Mouse (Mus musculus) limb, embryonic 15.5 days (tissue): ENCODE data around the gene Gm7534. TPM values are rescaled to one million over a fixed set of nuclear protein-coding genes. Genes with fewer than 3 reads are reported as not detected.
A peak's percentile ranks its signal among the peaks of the same experiment; 100 is the strongest.

Experiments used
- ATAC-seq: fragments of 200-750 bp; cut with Nextera tagmentation; 2 replicates; pipeline ENCODE4 v1.8.0; 2017; ENCODE audit warnings: low read depth, moderate TSS enrichment; ENCODE audit not compliant: insufficient number of reproducible peaks, low FRiP score, low TSS enrichment
- H3K27ac ChIP-seq: fragments of 300-500 bp; sonication (generic); 2 replicates; pipeline ENCODE4 v1.5.1; 2015; ENCODE audit warnings: moderate library complexity, mild to moderate bottlenecking, inconsistent platforms
- H3K27me3 ChIP-seq: fragments of 300-500 bp; sonication (generic); 2 replicates; pipeline ENCODE4 v1.6.1; 2015; ENCODE audit warnings: inconsistent platforms
- H3K36me3 ChIP-seq: fragments of 300-500 bp; sonication (generic); 2 replicates; pipeline ENCODE4 v1.6.1; 2015; ENCODE audit warnings: inconsistent platforms
- H3K4me1 ChIP-seq: fragments of 300-500 bp; sonication (generic); 2 replicates; pipeline ENCODE4 v1.6.1; 2015; ENCODE audit warnings: inconsistent platforms
- H3K4me2 ChIP-seq: fragments of 300-500 bp; sonication (generic); 2 replicates; pipeline ENCODE4 v1.6.1; 2015; ENCODE audit warnings: mild to moderate bottlenecking, inconsistent platforms
- H3K4me3 ChIP-seq: fragments of 300-500 bp; sonication (generic); 2 replicates; pipeline ENCODE4 v1.5.1; 2015; ENCODE audit warnings: mild to moderate bottlenecking, inconsistent platforms
- H3K9ac ChIP-seq: fragments of 300-500 bp; sonication (generic); 2 replicates; pipeline ENCODE4 v1.6.1; 2015; ENCODE audit warnings: inconsistent platforms
- H3K9me3 ChIP-seq: fragments of 300-500 bp; sonication (generic); 2 replicates; pipeline ENCODE4 v1.6.1; 2016; ENCODE audit warnings: inconsistent platforms
- WGBS: fragments of 180-500 bp; shearing (Covaris S2); methylation state at CpG from one replicate; pipeline ENCODE4 v1.1.7; 2015; 5-methylcytosine and 5-hydroxymethylcytosine counted together
- polyA plus RNA-seq: library from polyadenylated mRNA; unstranded; fragments of >200 nt; fragmentation: Nextera tagmentation; extraction: Ambion mirVana; gene quantifications from 2 replicates; pipeline ENCODE4 v1.2.1, GENCODE M21; 2015

The Gm7534 gene
- not detected in 2 replicates for polyA plus RNA-seq

DNA sequence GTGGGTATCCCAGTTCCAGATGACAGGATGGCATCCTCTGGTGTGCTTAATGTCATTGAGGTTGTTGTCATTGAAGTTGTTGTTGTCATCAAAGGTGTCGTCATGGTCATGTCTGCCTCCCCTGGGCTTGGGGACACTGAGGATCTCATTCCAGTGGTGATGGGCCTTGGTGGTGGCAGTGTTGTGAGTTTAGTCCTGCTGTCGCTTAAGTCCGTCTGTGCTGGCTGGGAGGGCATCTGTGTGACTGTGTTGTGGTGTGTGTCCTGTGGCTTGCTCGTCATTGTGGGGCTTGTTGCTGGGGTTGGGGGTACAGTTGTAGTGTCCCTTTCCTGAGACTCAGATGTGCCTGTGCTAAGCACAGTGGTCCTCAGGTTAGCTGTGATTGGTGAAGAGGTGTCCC lies at the start of gene Gm7534:
Gene Gm7534, minus strand, starts transcription at position 101 of the 400 bp plus-strand sequence.
- ATAC-seq, result no peak
- no peaks in the 10 kb centered on the region for H3K4me1 ChIP-seq
- H3K4me3 ChIP-seq, result no peak within 1 kb of the TSS
- 87% methylated on average over 4 of the region's 4 CpGs for WGBS
- H3K4me2 ChIP-seq, result no peak within 1 kb of the TSS
- H3K9me3 ChIP-seq, result no peaks in the 10 kb centered on the region
- H3K36me3 ChIP-seq, result no peaks in the 10 kb centered on the region
- no peak within 1 kb of the TSS for H3K9ac ChIP-seq
- no peak within 1 kb of the TSS for H3K27ac ChIP-seq
- no peaks in the 10 kb centered on the region for H3K27me3 ChIP-seq

DNA sequence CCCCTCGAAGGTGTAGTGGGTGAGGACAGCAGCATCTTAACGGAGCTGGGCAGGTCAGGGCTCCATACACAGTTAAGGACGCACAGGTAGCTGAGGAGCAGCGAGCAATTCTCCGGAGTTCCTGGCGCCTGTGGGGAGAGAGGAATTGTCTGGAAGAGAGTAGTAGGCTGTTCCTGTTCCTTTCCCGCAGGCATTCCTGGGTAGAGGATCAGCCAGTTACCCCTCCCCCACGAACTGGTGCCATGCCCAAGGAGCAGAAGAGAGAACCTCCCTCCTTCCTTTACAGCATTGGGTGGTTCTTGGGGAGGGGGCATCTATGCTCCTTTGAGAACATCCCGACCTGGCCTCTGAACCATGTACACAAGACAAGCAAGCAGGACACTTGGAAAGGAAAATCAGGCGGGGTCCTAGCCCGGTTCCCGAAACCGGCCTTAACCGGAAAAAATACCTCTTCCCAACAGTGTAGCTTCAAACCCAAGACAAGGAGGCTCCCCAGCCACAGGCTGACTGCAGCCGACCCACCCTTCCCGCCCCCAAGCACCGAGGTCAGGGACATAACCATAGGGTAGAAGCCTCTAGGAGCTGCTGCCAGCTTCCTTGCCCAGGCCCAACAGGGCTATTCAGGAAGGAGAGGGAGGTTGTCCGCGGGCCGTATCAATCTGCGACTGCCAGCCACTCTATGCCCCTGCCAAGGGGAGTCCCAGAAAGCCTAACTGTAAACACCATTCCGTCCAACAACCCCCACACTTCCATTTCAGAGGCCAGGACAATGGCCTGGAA lies 49.5 kb upstream of the Gm7534 start:
- no peak overlapping the region for H3K9ac ChIP-seq
- H3K9me3 ChIP-seq, result no peaks in the 10 kb centered on the region
- 12% methylated on average over 22 of the region's 22 CpGs for WGBS
- no peak overlapping the region for H3K27ac ChIP-seq
- peak overlapping the region; percentile 96 for H3K4me2 ChIP-seq
- H3K36me3 ChIP-seq, result no peaks in the 10 kb centered on the region
- ATAC-seq, result no peak
- peaks cover 90% of the 10 kb centered on the region for H3K27me3 ChIP-seq
- H3K4me3 ChIP-seq, result peak overlapping the region; percentile 52
- H3K4me1 ChIP-seq, result peaks cover 60% of the 10 kb centered on the region

DNA sequence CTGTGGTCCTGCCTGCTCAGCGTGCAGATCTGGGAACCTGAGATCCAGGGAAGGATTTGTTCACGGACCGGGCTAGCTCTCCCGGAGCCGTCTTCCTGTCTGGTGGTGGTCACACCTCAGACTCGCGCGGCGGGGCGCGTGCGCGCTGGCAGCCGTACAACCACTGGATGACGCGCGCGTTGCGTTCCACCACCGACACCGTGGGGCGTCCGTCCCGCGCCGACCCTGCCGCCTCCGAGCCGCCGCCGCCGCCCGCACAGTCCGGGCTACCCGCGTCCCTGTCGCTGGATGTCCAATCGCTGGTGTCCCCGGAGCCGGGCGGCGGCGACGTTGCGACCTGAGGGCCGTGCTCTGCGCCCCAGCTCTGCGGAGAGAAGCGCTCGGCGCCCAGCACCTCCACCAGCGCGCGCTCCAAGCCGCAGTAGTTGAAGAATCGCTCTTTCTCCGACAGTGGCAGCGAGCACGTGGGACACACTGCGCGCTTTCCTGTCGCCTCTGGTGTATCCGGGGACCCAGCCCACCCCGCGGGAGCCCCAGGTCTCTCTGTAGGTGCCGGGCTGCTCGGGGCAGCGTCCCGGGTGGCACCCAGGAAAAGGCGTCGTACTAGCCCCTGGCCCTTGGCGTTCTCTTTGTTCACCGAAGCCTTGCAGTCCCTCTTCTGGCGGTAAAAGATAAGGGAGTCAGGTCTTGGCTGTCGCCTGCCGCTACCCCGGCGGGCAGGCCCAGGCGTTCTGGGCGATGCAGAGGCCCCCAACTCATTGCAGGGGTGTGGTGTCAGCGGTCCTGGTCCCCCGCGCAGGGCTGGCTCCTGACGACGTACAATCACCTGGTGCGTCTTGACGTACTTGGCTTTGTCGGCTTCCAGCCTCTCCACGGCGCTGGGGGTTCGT lies 48.7 kb upstream of the Gm7534 start:
- WGBS, result under 1% methylated on average over 91 of the region's 91 CpGs
- no peaks in the 10 kb centered on the region for H3K36me3 ChIP-seq
- H3K27me3 ChIP-seq, result peaks cover 95% of the 10 kb centered on the region
- H3K4me3 ChIP-seq, result peak overlapping the region; percentile 52
- H3K9ac ChIP-seq, result peak overlapping the region; percentile 37; the same call in 1 of the 2 replicates
- H3K9me3 ChIP-seq, result no peaks in the 10 kb centered on the region
- H3K4me2 ChIP-seq, result peak overlapping the region; percentile 96
- H3K4me1 ChIP-seq, result peaks cover 56% of the 10 kb centered on the region
- ATAC-seq, result peak; percentile 11; the same call in 1 of the 2 replicates
- no peak overlapping the region for H3K27ac ChIP-seq

DNA sequence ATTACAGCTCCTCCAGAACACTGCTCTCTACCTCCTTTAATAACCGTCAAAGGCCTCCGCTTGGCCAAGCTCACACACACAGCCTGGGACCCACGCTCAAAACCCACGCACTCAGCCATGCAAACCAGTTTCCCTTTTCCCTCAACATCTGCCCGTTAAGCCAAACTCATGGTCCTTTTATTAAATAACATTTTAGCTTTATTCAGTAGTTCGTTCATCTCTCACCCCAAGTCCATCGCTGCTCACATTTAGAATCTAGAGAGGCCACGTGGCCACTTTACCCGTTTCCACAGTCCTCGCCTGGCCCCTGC lies 48.1 kb upstream of the Gm7534 start:
- Histone ChIP-seq H3K4me3 (peak overlapping the region; percentile 52), H3K4me1 (peaks cover 55% of the 10 kb centered on the region), H3K9ac (0 out of 2 replicates have a peak overlapping the region, but pooled peaks have one; percentile 37), H3K27me3 (peaks cover 95% of the 10 kb centered on the region), H3K9me3 (no peaks in the 10 kb centered on the region), H3K27ac (no peak overlapping the region), H3K4me2 (peak overlapping the region; percentile 96), H3K36me3 (no peaks in the 10 kb centered on the region)
- ATAC-seq, result no peak
- 13% methylated on average over 10 of the region's 10 CpGs for WGBS

DNA sequence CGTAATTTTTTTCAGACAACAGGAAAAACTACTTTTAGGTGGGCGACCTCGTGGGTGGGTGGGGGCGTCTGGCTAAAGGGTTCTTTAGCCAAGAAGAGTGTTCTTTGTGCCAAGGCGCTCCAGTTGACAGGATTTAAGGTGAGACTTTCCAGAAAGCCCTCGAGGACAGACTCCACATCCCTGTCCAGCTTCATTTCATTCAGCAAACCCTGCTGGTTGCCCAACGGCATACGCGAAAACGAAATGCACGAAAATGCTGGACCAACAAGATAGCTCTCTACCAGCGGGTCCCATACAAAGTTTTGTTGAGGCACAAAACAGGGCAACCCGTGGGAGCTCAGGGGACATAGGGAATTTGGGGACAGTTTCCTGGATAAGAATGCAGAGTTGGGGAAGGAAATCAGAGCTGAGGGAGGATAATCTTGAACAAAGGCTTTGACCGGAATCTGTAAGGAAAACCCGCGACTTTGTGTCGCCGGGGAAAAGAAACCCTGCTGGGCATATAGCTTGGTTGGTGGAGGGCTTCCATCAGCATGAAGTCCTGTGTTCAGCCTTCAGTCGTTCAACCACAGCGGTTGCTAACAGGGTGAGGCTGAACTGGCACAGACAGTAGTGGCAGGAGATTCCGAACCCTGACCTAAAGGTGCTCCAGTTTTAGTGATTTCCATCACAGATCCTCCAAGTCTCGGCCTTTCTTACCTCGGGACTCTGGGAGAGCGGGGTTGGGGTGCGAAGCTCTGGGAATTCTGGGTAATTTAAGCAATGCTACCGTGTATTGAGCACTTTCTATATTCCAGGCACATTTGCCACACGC lies 47.5 kb upstream of the Gm7534 start:
- peak overlapping the region; percentile 15; the same call in 1 of the 2 replicates for H3K9ac ChIP-seq
- H3K27ac ChIP-seq, result no peak overlapping the region
- H3K36me3 ChIP-seq, result no peaks in the 10 kb centered on the region
- peak overlapping the region; percentile 96 for H3K4me2 ChIP-seq
- peaks cover 91% of the 10 kb centered on the region for H3K27me3 ChIP-seq
- no peaks in the 10 kb centered on the region for H3K9me3 ChIP-seq
- peak overlapping the region; percentile 52 for H3K4me3 ChIP-seq
- WGBS, result 8% methylated on average over 27 of the region's 27 CpGs
- H3K4me1 ChIP-seq, result peaks cover 56% of the 10 kb centered on the region
- no peak for ATAC-seq

DNA sequence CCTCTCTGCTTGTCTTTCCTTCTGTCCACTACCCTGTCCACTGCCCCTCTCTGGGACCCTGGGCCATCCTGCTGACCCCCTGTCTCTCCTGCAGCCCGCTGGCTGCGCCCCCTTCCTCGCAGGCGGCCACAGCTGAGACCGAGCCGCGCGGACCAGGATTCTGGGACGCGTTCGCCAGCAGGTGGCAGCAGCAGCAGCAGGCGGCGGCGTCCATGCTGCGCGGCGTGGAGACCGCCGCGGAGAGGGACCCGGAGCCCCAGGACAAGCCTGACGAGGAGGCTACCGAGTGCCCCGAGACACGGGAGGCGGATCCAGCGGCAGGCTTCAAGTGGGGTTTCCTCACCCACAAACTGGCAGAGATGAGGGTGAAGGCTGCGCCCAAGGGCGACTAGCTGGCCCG lies 46.8 kb upstream of the Gm7534 start:
- Histone ChIP-seq H3K9ac (peak overlapping the region; percentile 15; the same call in 1 of the 2 replicates), H3K36me3 (no peaks in the 10 kb centered on the region), H3K9me3 (no peaks in the 10 kb centered on the region), H3K4me1 (peaks cover 60% of the 10 kb centered on the region), H3K27ac (no peak overlapping the region), H3K4me2 (peak overlapping the region; percentile 96), H3K4me3 (peak overlapping the region; percentile 52), H3K27me3 (peaks cover 85% of the 10 kb centered on the region)
- WGBS, result 1% methylated on average over 30 of the region's 30 CpGs
- no peak for ATAC-seq

DNA sequence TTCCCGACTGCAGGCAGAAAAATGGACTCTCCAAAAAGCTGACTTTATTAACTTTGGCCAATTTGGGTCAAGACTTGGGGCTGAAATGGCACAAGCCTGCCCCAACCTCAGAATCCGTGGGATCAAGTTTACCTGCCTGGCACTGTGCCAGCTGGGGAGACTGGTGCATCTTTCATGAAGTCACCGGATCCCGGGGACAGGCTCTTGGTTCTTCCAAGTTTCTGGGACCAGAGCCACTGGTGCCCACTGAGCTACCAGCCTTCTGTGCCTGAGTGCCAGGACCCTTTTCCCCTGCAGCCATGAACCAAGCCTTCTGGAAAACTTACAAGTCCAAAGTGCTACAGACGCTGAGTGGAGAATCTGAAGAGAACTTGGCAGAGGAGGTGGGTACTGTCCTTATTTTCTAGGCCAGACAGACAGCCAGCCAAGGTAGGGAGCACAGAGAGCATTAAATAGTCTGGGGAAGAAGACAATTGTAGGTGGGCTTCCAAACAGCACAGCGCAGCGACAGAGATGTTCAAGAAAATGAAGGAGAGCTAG lies 44.0 kb upstream of the Gm7534 start, which contains the start of gene Gm30191:
Gene Gm30191, plus strand, starts transcription at position 217 of the 540 bp plus-strand sequence.
- Histone ChIP-seq H3K4me1 (peaks cover 45% of the 10 kb centered on the region), H3K36me3 (no peaks in the 10 kb centered on the region), H3K27me3 (peaks cover 56% of the 10 kb centered on the region), H3K4me2 (peak within 1 kb of the TSS; percentile 89), H3K9me3 (no peaks in the 10 kb centered on the region), H3K4me3 (peak within 1 kb of the TSS; percentile 88), H3K27ac (no peak within 1 kb of the TSS), H3K9ac (0 out of 2 replicates have a peak within 1 kb of the TSS, but pooled peaks have one; percentile 71)
- 68% methylated on average over 7 of the region's 7 CpGs for WGBS
- ATAC-seq, result no peak

DNA sequence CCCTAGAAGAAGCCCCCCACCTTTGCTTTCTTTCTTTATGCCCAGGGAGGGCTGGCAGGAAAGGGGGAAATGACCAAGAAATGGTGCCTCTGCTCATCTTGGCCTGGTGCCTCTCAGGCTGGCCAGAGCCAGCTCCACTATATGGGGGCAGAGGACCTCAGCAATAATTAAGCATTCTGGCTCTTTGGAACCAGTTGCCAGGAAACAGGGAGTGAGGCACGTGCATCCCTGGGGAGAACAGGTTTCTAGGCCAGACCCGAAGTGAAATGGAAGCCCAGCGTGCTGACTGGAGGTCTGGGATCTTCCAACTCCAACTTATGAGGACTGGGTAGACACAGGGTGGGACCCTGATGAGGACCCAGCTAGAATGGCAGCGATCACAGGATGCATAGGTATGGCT lies 43.5 kb upstream of the Gm7534 start:
- H3K4me1 ChIP-seq, result peaks cover 40% of the 10 kb centered on the region
- H3K9me3 ChIP-seq, result no peaks in the 10 kb centered on the region
- H3K4me2 ChIP-seq, result no peak overlapping the region
- H3K27ac ChIP-seq, result no peak overlapping the region
- peaks cover 51% of the 10 kb centered on the region for H3K27me3 ChIP-seq
- H3K4me3 ChIP-seq, result no peak overlapping the region
- no peak for ATAC-seq
- 49% methylated on average over 4 of the region's 4 CpGs for WGBS
- H3K9ac ChIP-seq, result no peak overlapping the region
- H3K36me3 ChIP-seq, result no peaks in the 10 kb centered on the region

DNA sequence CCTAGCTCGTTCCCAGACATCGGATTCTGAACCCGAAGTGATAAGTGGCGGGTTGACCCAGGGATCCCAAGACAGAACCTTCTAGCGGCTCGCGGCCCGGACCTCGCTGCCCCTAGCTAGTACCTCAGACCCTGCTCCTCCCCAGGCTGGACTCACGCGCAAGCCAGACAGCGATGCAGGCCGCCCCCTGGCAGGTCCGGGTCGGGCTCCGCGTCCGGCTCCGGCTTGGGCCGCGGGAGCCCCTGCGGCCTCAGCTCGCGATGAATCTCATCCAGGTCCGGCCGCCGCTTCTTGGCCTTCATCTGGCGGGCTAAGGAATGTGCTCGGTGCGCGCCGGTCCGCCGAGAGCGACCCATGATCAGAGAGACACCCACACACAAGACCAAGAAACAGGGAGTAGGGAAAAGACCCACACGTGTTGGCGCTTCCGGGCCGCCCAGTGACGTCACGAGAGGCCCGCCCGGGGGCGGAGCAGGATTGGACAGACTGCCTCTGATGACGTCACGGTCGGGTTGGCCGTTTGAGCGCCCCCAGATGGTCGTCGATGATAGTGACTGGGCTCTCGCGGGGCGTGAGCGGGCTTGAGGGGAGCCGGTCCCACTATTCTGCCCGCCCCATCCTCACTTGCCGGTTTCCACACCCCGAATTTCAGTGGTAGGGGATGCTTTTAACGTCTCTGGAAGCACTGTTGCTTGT lies 42.5 kb upstream of the Gm7534 start, which contains the start of gene Zfp593:
Gene Zfp593, minus strand, starts transcription at position 445 of the 696 bp plus-strand sequence.
- peak within 1 kb of the TSS; percentile 88 for H3K4me3 ChIP-seq
- peak within 1 kb of the TSS; percentile 71 for H3K9ac ChIP-seq
- under 1% methylated on average over 60 of the region's 60 CpGs for WGBS
- no peak within 1 kb of the TSS for H3K27ac ChIP-seq
- H3K9me3 ChIP-seq, result no peaks in the 10 kb centered on the region
- peaks cover 30% of the 10 kb centered on the region for H3K4me1 ChIP-seq
- ATAC-seq, result peak; percentile 65
- H3K27me3 ChIP-seq, result peaks cover 41% of the 10 kb centered on the region
- no peaks in the 10 kb centered on the region for H3K36me3 ChIP-seq
- peak within 1 kb of the TSS; percentile 89 for H3K4me2 ChIP-seq

DNA sequence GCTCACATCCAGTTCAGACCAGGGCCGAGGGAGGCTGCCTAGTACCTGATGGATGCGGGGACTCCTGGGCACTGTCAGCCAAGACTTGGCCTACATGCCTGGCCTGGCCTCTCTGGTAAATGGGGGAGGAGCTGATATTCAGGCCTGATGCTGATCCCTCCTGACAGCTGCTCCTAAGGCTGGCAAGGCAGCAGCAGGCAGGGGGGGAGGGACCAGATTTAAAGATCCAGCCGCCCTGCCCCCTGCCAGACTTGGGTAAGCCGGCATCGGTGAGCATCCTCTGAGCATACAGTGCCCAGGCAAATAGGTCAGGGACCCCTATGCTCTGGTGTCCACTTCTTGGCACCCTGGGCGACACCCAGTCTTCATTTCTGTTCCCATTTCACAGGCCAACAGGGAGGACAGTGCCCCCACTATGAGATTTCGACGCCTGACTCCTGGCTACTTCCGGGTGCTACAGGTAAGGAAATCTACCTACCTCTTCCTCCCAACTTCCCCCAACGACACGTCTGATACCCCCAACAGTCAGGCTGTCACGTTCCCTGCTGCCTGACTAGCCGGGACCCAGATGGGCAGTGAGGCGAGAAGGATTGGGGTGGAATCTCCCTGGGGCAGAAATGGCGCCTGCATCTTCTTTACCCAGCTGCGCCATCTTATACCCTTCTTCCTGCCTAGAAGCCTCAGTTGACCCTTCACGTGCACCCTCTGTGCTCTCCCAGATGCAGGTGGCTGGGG lies 40.9 kb upstream of the Gm7534 start, which contains the start of gene E130218I03Rik:
Gene E130218I03Rik, plus strand, starts transcription at position 147 of the 735 bp plus-strand sequence.
- Histone ChIP-seq H3K4me2 (peak within 1 kb of the TSS; percentile 89), H3K9ac (0 out of 2 replicates have a peak within 1 kb of the TSS, but pooled peaks have one; percentile 71), H3K9me3 (no peaks in the 10 kb centered on the region), H3K4me3 (peak within 1 kb of the TSS; percentile 88), H3K36me3 (no peaks in the 10 kb centered on the region), H3K4me1 (peaks cover 21% of the 10 kb centered on the region), H3K27ac (no peak within 1 kb of the TSS), H3K27me3 (peaks cover 27% of the 10 kb centered on the region)
- no peak for ATAC-seq
- WGBS, result 88% methylated on average over 17 of the region's 17 CpGs
